Mouse (Mus musculus) fibroblast of lung, adult 2 months (primary cell): ENCODE measurements around the gene Rft1.

Experiments used
- DNase-seq: peaks from one replicate; pipeline ENCODE4 v3.0.0-alpha.2; 2011; ENCODE audit warnings: low read depth

Gene Rft1

GRCm38 (mm10) chr14:30731896-30732295 is 77.7 kb downstream of the Rft1 start:
- DNase-seq, result no peak

- DNase-seq, result no peak
Observed at GRCm38 (mm10) chr14:30734665-30735064, 80.5 kb downstream of the Rft1 start.

- DNase-seq, result no peak
Observed at GRCm38 (mm10) chr14:30735810-30736209, 81.7 kb downstream of the Rft1 start.

- no peak for DNase-seq
Observed at GRCm38 (mm10) chr14:30736413-30736812, 82.3 kb downstream of the Rft1 start.
